Mouse (Mus musculus): ENCODE data around the gene Pik3cb.

Pik3cb gene

GRCm38 (mm10) chr9:99146855-99147735 is 6.7 kb upstream of the Pik3cb start:
- no peak for DNase-seq (ENCODE audit: low spot score)

GRCm38 (mm10) chr9:99145756-99146155 is 5.3 kb upstream of the Pik3cb start:
- no peak for DNase-seq (ENCODE audit: low spot score)

- no peak for DNase-seq (ENCODE audit: low spot score)
Observed at GRCm38 (mm10) chr9:99144416-99144989, 4.1 kb upstream of the Pik3cb start.

- DNase-seq (ENCODE audit: low spot score): no peak
Observed at GRCm38 (mm10) chr9:99141618-99142017, 1.2 kb upstream of the Pik3cb start.

DNA sequence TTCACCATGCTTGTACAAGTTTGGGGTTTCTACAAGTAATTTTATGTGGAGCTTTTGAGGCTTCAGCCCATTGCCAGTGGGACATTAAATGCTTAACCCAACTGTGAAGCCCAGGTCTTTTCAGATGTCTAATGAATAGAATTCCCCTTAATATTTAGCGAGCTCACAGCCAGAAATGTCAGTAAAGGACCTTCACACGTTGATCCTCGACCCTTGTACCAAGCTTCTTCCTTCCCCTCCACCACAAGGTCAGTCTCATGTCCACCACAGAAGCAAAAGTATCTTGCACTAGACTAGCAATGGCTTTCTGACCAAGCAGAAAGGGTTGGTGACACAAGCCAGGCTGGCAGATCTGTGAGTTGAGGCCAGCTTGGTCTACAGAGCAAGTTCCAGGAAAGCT is 750 bp upstream of the Pik3cb start:
- no peak for DNase-seq (ENCODE audit: low spot score)

DNA sequence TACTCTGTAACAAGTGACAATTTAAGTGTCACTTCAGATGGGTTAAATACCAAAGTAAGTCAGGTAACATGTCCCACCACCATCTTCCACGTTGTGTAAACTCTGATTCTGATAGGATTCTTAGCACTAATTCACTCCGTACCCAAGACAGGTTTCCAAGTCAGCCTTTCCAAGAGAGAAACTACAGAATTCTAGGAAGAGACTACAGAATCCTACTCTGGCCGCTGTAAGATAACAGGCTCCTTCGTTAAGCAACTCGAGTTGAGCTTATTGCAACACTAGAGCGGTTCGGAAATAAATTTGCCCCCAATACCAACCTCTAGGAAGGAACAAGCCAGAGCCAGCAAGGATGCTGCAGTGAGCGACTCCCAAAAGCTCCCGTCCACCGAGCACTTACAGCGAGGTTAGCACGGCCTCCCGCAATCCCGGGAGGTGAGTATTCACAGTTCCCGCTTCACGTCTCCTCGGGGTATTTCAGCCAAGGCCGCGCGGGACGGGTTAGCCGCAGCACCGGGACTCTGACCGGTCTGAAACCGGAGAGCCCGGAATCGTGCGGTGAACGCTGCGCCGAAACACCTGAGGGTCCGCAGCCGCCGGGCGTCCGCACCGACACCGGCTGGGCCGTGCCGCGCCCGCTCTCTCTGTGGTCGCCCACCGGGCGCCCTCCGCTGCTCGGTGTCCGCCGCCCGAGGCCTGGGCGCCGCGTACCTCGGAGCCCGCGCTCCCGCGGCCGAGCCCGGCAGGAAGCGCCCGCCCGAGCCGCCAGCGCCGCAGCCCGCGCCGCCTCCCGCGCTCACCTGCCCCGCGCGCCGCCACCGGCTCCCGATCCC is 1.0 kb downstream of the Pik3cb start:
- DNase-seq (ENCODE audit: low spot score): peak; percentile 23

DNA sequence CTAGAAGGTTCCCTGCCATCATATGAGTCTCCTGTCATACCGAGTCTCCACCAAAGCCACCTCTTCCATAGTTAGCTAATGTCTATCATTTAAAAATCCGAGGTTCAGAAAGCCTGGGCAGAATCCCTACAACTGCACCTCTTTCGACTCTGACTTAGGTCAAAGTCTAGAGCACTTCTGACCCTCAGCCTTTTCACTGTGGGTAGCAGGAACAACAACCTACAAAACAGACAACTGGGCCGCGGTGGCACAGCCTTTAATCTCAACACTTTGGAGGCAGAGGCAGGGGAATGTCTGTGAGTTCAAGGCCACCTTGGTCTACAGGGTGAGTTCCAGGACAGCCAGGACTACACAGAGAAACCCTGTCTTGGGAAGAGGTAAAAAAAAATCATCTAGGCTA is 3.1 kb downstream of the Pik3cb start:
- no peak for DNase-seq (ENCODE audit: low spot score)

- no peak for DNase-seq (ENCODE audit: low spot score)
Observed at GRCm38 (mm10) chr9:99131951-99132470, 8.4 kb downstream of the Pik3cb start.

DNA sequence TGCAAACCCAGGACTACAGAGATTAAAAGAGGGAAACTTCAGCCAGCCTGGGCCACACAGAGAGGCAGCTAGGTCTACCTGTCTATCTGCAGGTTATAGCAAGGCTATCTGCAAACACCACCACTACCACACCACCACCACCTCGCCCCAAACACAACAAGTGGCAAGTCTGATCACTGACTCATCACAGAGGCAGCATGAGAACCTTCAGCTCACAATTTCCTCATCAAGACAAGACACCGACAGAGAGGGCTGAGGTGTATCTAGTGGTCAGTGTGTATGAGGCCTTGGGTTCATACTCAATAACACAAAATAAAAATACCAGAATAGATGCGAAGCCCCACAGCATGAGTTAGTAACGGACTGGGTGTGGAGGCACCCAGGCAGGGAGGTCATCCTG is 9.3 kb downstream of the Pik3cb start:
- no peak for DNase-seq (ENCODE audit: low spot score)

GRCm38 (mm10) chr9:99127578-99127977 is 12.8 kb downstream of the Pik3cb start:
- no peak for DNase-seq (ENCODE audit: low spot score)

DNA sequence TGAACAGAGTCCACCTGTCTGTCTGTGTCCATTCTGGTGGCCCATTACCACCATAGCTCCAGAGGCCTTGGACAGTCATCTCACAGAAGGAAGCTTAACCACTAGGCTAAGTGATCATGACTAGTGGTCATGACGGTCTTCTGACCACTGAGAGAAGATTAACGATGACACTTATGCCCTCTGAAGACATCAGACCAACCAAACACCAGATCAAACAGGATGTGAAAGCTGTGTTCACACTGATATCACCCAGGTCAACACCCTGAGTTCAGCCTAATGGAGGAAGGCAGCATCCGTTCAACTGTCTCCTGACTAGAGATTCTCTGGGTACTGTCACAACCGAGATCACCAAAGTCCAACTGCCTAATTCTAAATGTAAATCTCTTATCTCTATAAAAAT is 17.7 kb downstream of the Pik3cb start:
- no peak for DNase-seq (ENCODE audit: low spot score)

GRCm38 (mm10) chr9:99112409-99112808 is 28.0 kb downstream of the Pik3cb start:
- DNase-seq (ENCODE audit: low spot score): no peak

- no peak for DNase-seq (ENCODE audit: low spot score)
Observed at GRCm38 (mm10) chr9:99111085-99111484, 29.3 kb downstream of the Pik3cb start.

DNA sequence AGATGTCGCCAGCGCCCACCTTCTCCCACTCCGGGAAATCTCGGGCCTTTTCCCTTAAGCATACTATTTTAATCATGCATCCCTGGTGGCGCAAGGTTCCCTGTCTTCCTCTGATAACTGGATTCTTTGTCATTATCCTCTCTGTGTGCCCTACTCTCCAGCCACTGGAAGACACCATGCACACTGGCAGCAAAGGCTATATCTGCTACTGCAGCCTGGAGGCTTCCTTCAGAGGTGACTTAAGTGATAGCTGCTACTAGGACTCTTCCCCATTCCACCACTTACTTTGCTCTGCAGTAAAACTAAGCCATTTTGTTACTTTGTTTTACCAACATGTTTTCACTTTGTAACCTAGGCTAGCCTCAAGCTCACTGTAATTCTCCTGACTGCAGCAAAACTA is 30.2 kb downstream of the Pik3cb start:
- DNase-seq (ENCODE audit: low spot score): no peak

- no peak for DNase-seq (ENCODE audit: low spot score)
Observed at GRCm38 (mm10) chr9:99109585-99109984, 30.8 kb downstream of the Pik3cb start.

DNA sequence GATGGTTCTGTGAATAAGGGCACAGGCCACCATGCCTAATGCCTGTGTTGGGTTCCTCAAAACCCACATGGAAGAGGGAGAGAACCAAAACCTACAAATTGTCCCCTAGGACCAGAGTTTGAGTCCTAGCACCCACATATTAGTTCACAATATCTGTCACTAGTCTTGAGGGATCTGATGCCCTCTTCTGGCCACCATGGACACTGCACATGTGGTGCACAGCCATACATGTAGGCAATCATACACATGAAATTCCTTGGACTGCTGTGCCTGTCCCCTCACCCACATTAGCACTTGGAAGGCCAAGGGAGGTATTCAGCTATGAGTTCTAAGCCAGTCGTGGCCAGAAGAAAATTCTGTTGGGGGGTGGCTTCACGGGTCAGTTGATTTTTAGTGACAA is 36.0 kb downstream of the Pik3cb start:
- DNase-seq (ENCODE audit: low spot score): no peak

DNA sequence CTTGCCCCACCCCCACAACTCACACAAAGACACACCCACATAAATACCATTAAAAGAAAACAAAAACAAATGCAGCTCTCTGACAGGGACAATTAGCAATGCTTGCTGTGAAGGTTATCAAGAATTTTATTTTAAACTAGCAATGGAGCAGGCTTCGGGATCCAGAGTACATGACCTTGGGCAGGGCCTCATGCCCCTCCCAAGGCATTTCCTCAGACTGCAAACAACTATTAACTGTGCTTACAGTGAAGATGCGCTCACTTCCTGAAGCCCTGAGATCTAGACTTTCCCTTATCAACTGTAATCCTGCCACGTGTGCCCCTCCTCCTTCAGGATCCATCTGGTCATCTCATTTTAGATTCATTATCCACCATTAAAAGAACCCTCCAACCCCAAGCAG is 36.6 kb downstream of the Pik3cb start:
- DNase-seq (ENCODE audit: low spot score): no peak

DNA sequence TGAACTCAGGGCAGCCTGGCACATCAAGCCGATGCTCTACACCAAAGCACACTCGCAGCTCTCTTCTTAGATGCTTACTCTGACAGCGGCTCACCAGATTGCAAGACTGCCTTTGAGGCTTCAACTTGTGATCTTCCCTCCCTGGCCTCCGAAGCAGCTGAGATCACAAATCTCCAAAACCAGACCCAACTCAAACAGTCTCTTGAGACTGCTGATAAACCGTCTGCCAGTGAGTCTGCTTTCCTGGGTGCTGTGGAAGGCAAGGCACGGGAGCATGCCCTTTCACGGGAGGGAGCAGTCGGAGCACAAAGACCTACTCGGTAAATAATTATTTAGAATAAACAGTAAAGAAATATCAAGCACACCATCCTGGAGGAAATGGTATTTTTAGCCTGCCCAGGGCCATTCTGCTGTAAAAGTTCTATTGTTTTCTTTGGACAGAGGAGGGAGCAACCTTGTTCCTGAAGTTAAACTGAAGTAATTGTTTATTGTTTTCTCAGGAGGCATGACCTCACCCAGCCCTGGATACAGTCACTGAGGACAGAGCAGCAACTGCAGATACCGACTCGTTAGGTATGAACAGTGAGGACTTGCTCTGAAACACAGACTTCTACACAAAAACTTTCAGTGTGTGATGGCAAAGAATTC is 41.8 kb downstream of the Pik3cb start:
- DNase-seq (ENCODE audit: low spot score): no peak

DNA sequence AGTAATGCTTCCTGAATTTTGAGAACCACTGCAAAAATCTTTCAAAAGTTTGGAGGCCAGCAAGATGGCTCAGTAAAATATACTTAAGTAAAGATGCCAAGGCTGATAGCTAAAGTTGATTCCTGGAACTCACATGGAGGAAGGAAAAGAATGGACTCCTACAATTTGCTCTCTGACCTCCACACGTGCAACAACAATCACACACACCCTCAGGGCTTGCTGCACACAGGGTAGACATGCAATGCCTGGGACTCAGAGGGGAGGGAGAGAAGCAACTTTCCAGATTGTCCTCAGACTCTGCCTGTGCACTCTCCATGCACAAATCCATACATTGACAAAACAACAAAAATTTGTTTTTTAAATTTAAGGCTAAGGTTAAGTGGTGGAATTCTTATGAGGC is 42.8 kb downstream of the Pik3cb start:
- DNase-seq (ENCODE audit: low spot score): no peak

DNA sequence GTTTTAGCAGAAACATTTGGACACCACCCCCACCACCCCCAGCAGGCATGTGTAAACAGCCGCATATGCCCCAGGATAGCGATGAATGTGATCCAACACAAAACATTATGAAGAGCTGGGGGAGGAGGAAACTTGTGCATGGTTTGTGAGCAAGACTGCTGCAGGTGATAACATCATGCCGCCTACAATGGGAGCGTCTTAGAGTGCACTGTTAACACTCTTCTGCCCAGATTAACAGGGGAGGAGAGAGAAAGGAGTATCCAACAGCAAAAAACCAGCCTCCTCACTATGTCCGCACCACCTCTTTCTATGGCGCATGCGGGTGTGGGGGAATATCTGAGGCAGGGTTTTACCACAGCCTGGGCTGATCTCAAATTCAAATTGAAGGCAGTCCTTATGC is 45.2 kb downstream of the Pik3cb start:
- DNase-seq (ENCODE audit: low spot score): no peak

- no peak for DNase-seq (ENCODE audit: low spot score)
Observed at GRCm38 (mm10) chr9:99090546-99090945, 49.9 kb downstream of the Pik3cb start.

GRCm38 (mm10) chr9:99089904-99090303 is 50.5 kb downstream of the Pik3cb start:
- no peak for DNase-seq (ENCODE audit: low spot score)

All from ovary, postnatal 10 days (tissue).